Mouse (Mus musculus): ENCODE results near the gene Pam. TPM values are rescaled to one million over a fixed set of nuclear protein-coding genes. Genes with fewer than 3 reads are reported as not detected.

Gene Pam
- polyA plus RNA-seq, 1 experiment = 54.7 TPM

DNA sequence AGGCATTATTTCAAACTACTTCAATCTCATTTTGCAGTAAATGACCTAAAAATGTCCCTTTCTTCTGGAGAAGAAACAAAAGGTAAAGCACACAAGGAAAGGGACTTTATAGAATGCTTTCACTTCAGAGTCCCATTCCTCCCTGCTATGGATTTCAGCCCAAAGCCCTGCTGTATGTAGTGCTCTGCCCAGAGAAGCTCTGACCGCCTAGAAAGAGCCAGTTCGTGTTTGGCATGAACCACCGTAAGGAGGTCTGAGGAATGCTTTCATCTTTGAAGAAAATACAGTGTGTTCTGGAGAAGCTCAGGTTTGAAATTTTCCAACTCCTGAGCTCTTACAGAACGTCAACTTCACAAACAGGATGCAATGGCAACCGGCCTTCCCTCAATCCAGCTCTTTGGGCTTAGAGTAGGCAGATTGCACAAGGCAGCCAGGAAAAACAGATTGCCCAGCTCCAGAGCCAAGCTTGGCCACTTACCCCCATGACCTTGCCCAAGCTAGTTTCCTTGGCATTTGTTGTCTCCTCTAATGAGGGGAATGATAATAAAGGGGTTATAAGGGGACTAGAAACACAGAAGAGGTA lies 24.6 kb downstream of the Pam start:
- 82% methylated on average over 5 of the region's 5 CpGs for WGBS
- no peaks in the 10 kb centered on the region for H3K4me1 ChIP-seq (ENCODE audit: control insufficient read depth, insufficient read depth, low read length)
- H3K36me3 ChIP-seq (ENCODE audit: control insufficient read depth, insufficient read depth, low read length) = no peaks in the 10 kb centered on the region
- H3K27ac ChIP-seq (ENCODE audit: insufficient read depth, low read depth, low read length) = no peak overlapping the region
- no peak overlapping the region for H3K4me3 ChIP-seq (ENCODE audit: insufficient read depth, low read depth, low read length)
- TF ChIP-seq CTCF (conservative IDR thresholded peaks at IDR 0.05; ENCODE audit: insufficient read depth, insufficient read length, low read depth, low read length) (no peak), POLR2A (IDR thresholded peaks at IDR 0.05; ENCODE audit: low read depth, low read length) (no peak)
- H3K27me3 ChIP-seq (replicated peaks; ENCODE audit: control insufficient read depth, insufficient read depth, low read length) = no peaks in the 10 kb centered on the region
- DNase-seq = no peak

- DNase-seq = no peak
- no peak for TF ChIP-seq POLR2A (IDR thresholded peaks at IDR 0.05; ENCODE audit: low read depth, low read length)
- TF ChIP-seq CTCF (conservative IDR thresholded peaks at IDR 0.05; ENCODE audit: insufficient read depth, insufficient read length, low read depth, low read length) = no peak
- Histone ChIP-seq H3K4me1 (ENCODE audit: control insufficient read depth, insufficient read depth, low read length) (no peaks in the 10 kb centered on the region), H3K36me3 (ENCODE audit: control insufficient read depth, insufficient read depth, low read length) (no peaks in the 10 kb centered on the region), H3K4me3 (ENCODE audit: insufficient read depth, low read depth, low read length) (no peak overlapping the region), H3K27ac (ENCODE audit: insufficient read depth, low read depth, low read length) (no peak overlapping the region), H3K27me3 (replicated peaks; ENCODE audit: control insufficient read depth, insufficient read depth, low read length) (no peaks in the 10 kb centered on the region)
- WGBS = 96% methylated on average over 4 of the region's 4 CpGs
Observed at GRCm38 (mm10) chr1:98068177-98068576, 27.3 kb downstream of the Pam start.

- Histone ChIP-seq H3K4me1 (ENCODE audit: control insufficient read depth, insufficient read depth, low read length) (no peaks in the 10 kb centered on the region; the same call in 1 of the 2 replicates), H3K27ac (ENCODE audit: insufficient read depth, low read depth, low read length) (no peak overlapping the region), H3K27me3 (replicated peaks; ENCODE audit: control insufficient read depth, insufficient read depth, low read length) (no peaks in the 10 kb centered on the region), H3K36me3 (ENCODE audit: control insufficient read depth, insufficient read depth, low read length) (no peaks in the 10 kb centered on the region), H3K4me3 (ENCODE audit: insufficient read depth, low read depth, low read length) (no peak overlapping the region)
- WGBS = 51% methylated on average over 2 of the region's 2 CpGs
- no peak for DNase-seq
- TF ChIP-seq CTCF (conservative IDR thresholded peaks at IDR 0.05; ENCODE audit: insufficient read depth, insufficient read length, low read depth, low read length) = no peak
- no peak for TF ChIP-seq POLR2A (IDR thresholded peaks at IDR 0.05; ENCODE audit: low read depth, low read length)
Observed at GRCm38 (mm10) chr1:98062074-98062473, 33.4 kb downstream of the Pam start.

GRCm38 (mm10) chr1:98059401-98059800 lies 36.0 kb downstream of the Pam start:
- peaks cover 3% of the 10 kb centered on the region; the same call in 1 of the 2 replicates for H3K4me1 ChIP-seq (ENCODE audit: control insufficient read depth, insufficient read depth, low read length)
- 68% methylated on average over 1 of the region's 1 CpGs for WGBS
- no peaks in the 10 kb centered on the region for H3K36me3 ChIP-seq (ENCODE audit: control insufficient read depth, insufficient read depth, low read length)
- H3K27ac ChIP-seq (ENCODE audit: insufficient read depth, low read depth, low read length) = no peak overlapping the region
- H3K4me3 ChIP-seq (ENCODE audit: insufficient read depth, low read depth, low read length) = no peak overlapping the region
- no peak for TF ChIP-seq POLR2A (IDR thresholded peaks at IDR 0.05; ENCODE audit: low read depth, low read length)
- no peak for TF ChIP-seq CTCF (conservative IDR thresholded peaks at IDR 0.05; ENCODE audit: insufficient read depth, insufficient read length, low read depth, low read length)
- DNase-seq = no peak
- no peaks in the 10 kb centered on the region for H3K27me3 ChIP-seq (replicated peaks; ENCODE audit: control insufficient read depth, insufficient read depth, low read length)

DNA sequence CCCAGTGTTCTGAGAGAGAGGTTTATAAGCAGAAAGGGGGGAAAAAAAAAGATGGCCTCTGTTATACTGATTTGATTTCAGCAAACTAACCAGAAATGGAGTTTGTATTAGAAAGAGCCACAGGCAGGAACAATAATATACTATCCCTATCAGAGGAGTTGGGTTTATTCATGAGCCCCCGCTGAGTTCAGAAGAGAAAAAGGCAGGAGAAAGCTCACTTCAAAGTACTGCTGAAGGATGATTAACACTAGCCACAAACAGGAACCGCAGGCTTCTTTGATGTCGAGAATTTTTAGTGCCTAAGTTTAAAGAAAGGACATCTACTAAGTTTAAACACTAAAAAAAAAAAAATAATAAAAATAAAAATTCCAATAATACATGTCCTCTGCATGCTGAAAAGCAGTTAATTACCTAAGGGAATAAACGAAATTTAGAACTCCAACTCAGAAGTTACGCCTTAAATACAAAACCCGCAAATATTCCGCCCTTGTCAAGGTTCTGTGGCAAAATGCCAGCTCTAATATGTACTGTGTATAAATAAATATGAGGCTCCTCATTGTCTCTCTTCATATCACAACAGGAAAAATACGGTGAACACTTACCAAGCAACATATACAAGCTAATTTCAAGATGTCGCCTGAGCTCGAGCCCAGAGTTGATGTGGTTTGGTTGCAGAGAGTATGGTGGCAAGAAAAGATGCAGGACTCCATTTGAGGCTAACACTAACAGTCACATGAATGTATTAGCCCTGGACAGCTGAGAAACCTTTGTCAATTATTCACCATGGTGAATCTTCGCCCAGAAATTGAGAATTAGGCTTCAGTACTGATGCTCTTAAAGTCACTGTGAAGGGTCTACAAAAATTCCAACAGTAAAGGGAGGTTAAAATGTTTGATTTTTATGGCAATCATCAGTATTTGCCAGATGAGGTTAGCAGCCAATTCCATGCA lies 38.2 kb downstream of the Pam start:
- H3K27me3 ChIP-seq (replicated peaks; ENCODE audit: control insufficient read depth, insufficient read depth, low read length) = no peaks in the 10 kb centered on the region
- H3K36me3 ChIP-seq (ENCODE audit: control insufficient read depth, insufficient read depth, low read length) = no peaks in the 10 kb centered on the region
- peak overlapping the region; percentile 87 for H3K27ac ChIP-seq (ENCODE audit: insufficient read depth, low read depth, low read length)
- peak; percentile 79 for DNase-seq
- whole genome bisulfite sequencing = 55% methylated on average over 11 of the region's 11 CpGs
- H3K4me3 ChIP-seq (ENCODE audit: insufficient read depth, low read depth, low read length) = peak overlapping the region; percentile 42
- peaks cover 3% of the 10 kb centered on the region; the same call in 1 of the 2 replicates for H3K4me1 ChIP-seq (ENCODE audit: control insufficient read depth, insufficient read depth, low read length)
- TF ChIP-seq POLR2A (IDR thresholded peaks at IDR 0.05; ENCODE audit: low read depth, low read length) (no peak), CTCF (conservative IDR thresholded peaks at IDR 0.05; ENCODE audit: insufficient read depth, insufficient read length, low read depth, low read length) (no peak)

DNA sequence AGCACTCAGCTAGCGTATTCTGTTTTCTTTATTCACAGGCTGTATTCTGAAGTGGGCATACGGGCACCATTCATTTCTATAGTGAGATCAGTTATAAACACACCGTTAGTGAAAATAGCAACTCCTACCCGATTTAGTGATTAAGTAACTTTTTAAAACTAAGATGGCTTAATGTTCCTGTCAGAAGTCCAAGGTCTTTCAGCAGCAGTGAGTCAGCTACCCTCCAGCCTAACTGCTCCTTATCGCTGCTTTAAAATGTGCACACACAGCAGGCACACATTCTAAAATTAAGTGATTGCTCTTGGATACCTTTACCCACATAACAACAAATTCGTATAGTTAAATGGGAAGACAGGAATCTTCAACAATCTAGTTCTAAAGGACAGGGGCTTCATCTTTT lies 39.2 kb downstream of the Pam start:
- Histone ChIP-seq H3K4me1 (ENCODE audit: control insufficient read depth, insufficient read depth, low read length) (peaks cover 8% of the 10 kb centered on the region), H3K36me3 (ENCODE audit: control insufficient read depth, insufficient read depth, low read length) (no peaks in the 10 kb centered on the region), H3K4me3 (ENCODE audit: insufficient read depth, low read depth, low read length) (no peak overlapping the region), H3K27ac (ENCODE audit: insufficient read depth, low read depth, low read length) (peak overlapping the region; percentile 87), H3K27me3 (replicated peaks; ENCODE audit: control insufficient read depth, insufficient read depth, low read length) (no peaks in the 10 kb centered on the region)
- 39% methylated on average over 6 of the region's 6 CpGs for WGBS
- DNase-seq = peak; percentile 72
- TF ChIP-seq CTCF (conservative IDR thresholded peaks at IDR 0.05; ENCODE audit: insufficient read depth, insufficient read length, low read depth, low read length) = no peak
- no peak for TF ChIP-seq POLR2A (IDR thresholded peaks at IDR 0.05; ENCODE audit: low read depth, low read length)

DNA sequence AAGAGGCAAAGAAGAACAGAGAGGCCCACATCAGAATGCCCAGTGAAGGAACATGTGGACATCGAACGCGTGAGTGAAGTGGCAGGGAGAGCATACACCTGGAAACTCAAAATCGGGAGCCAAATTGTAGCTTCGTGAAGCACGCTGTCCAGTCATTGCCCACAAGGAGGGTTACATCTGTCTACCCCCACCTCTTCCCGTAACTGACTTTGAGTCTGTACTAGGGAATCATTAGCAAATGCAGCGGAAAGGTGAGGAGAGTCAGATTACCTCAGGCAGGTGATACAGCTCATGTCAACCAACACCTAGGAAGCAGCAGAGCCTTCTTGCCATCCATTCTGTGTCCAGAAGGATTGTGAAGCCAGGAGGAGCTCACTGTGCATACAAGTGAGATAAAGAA lies 39.9 kb downstream of the Pam start:
- peak; percentile 27 for DNase-seq
- no peak for TF ChIP-seq CTCF (conservative IDR thresholded peaks at IDR 0.05; ENCODE audit: insufficient read depth, insufficient read length, low read depth, low read length)
- no peak for TF ChIP-seq POLR2A (IDR thresholded peaks at IDR 0.05; ENCODE audit: low read depth, low read length)
- WGBS = 55% methylated on average over 8 of the region's 8 CpGs
- no peak overlapping the region; the same call in 1 of the 2 replicates for H3K27ac ChIP-seq (ENCODE audit: insufficient read depth, low read depth, low read length)
- no peaks in the 10 kb centered on the region for H3K36me3 ChIP-seq (ENCODE audit: control insufficient read depth, insufficient read depth, low read length)
- H3K27me3 ChIP-seq (replicated peaks; ENCODE audit: control insufficient read depth, insufficient read depth, low read length) = no peaks in the 10 kb centered on the region
- H3K4me1 ChIP-seq (ENCODE audit: control insufficient read depth, insufficient read depth, low read length) = peaks cover 12% of the 10 kb centered on the region
- H3K4me3 ChIP-seq (ENCODE audit: insufficient read depth, low read depth, low read length) = no peak overlapping the region

Measured in kidney, adult 2 months (tissue).